Mouse (Mus musculus) thymus, postnatal 10 days (tissue): ENCODE measurements around the gene Lhx6.

Experiments
- DNase-seq, 2 experiments: peaks; one replicate each; pipeline ENCODE4 v3.0.0; 2021; ENCODE audit warnings: low spot score in 2 of 2

The Lhx6 gene

DNA sequence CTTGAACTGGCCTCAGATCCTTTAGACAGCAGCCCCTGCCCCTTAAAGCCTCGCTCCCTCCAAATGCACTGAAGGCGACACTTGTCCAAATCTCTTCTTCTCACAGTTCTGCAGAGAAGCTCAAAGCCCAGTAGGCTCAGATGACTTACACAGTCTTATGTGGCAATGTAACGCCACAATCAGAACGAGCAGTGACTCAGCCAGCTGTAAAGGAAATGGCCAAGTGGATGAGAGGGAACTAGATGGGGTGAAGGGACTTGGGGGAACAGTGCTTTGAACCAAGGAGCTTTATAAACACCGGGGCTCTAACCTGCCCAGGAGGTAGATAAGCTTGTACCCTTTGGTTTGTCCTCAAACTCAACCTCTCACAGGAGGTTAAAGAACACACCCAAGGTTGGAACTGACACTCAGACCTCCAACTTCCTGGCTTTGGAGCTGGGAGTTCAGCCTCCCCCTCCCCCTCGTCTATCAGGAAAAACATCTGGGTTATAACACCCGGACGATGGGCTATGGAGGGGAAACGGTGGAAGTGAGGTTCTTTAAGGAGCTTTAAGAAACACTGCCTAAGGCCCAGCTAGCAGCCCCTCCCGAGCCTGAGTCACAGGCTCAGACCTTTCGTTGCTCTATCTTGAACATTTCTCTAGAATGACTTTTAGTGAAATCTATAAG is 69.7 kb downstream of the Lhx6 start:
- DNase-seq: no peak

DNA sequence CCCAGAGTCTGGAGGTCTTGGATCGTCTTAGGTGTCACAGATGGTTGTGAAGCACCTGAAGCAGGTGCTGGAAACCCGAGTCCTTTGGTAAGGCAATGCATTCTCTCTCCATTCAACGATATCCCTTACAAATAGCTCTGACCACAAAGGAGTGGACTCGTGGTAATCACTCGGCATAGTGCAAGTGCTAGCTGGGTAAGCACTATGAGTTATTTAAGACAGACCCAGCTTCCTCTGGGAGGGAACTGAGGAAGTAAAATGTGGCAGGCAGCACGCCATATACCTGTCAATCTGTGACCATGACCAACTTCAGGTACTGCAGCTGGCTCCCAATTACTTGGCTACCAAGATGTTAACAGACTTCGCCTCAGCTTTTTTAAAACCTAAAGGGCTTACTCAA is 70.3 kb downstream of the Lhx6 start:
- no peak for DNase-seq

DNA sequence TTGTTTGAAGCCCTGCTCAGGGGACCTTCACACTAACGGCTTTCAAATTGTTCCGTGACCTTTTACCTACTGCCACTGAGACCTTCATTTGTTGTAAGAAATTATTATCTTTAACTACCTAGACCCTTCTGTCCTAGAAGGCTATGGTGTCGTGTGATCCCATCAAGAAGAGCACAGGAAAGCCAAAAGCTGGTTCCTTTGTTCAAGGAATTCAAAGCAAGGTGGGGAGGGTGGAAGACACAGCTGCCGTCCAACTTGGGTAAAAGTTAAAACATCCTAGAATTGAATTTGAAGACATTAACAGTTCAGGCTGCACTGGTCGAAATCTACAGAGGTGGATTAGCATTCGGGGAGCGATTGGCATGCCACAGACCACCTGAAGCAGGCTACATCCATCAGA is 71.2 kb downstream of the Lhx6 start:
- DNase-seq: no peak

DNA sequence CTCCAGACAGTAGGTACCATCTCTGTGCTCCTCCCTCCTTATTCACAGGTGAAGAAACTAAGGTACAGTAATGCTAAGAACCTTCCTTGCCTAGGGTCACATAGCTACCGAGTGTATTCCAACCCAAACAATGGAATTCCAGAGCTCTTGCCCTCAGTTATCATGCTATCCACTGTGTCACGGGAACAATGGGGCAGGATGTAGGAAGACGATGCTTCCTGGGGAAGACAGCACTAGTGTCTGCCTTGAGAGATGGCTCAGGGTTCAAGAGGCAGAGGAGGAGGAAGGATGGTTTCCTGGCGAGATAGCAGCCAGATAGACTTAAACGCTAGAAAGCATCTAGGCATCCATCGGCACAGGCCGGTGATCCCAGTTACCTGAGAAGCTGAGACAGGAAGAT is 72.3 kb downstream of the Lhx6 start:
- DNase-seq: no peak
